Mouse (Mus musculus) erythroblast, embryonic 14.5 days (primary cell): ENCODE results near the gene Megf9.

Experiments
- GATA1 ChIP-seq: IDR thresholded peaks from 2 replicates; pipeline ENCODE4 v1.6.1; 2012; ENCODE audit warnings: low read length, inconsistent platforms, mixed read lengths
- TAL1 ChIP-seq: IDR thresholded peaks from 3 replicates; pipeline ENCODE4 v1.6.1; 2012; ENCODE audit warnings: low read length, inconsistent platforms, mixed read lengths

GRCm38 (mm10) chr4:70509565-70509964 lies 25.2 kb downstream of the Megf9 start:
- TF ChIP-seq GATA1 (no peak), TAL1 (no peak)
